Mouse (Mus musculus): ENCODE measurements around the gene Sdsl. TPM values are rescaled to one million over a fixed set of nuclear protein-coding genes. Genes with fewer than 3 reads are reported as not detected.

Sdsl gene
- polyA plus RNA-seq, 1 experiment from 2014 or later, result 10.6 TPM

Other genes with a start within 250 kb of the Sdsl start
- gene Lhx5, start 41.1 kb downstream of the Sdsl start, polyA plus RNA-seq (2016; fragmentation: Nextera tagmentation; extraction: Ambion mirVana), result 0.11 TPM in 1 of 2 replicates, not detected in the other
- not detected in 2 replicates for gene Sds, start 3.7 kb upstream of the Sdsl start, polyA plus RNA-seq (2016; fragmentation: Nextera tagmentation; extraction: Ambion mirVana)
- gene Plbd2, start 30.8 kb upstream of the Sdsl start, polyA plus RNA-seq (2016; fragmentation: Nextera tagmentation; extraction: Ambion mirVana), result 47.4 and 50.6 TPM in 2 replicates
- gene Slc8b1, start 38.4 kb upstream of the Sdsl start, polyA plus RNA-seq (2016; fragmentation: Nextera tagmentation; extraction: Ambion mirVana), result 4.3 and 4.5 TPM in 2 replicates
- gene Tpcn1, start 115.9 kb upstream of the Sdsl start, polyA plus RNA-seq (2016; fragmentation: Nextera tagmentation; extraction: Ambion mirVana), result 17.1 and 17.3 TPM in 2 replicates
- gene Iqcd, start 116.2 kb upstream of the Sdsl start, polyA plus RNA-seq (2016; fragmentation: Nextera tagmentation; extraction: Ambion mirVana), result 0.19 and 0.33 TPM in 2 replicates
- 9.1 and 10.8 TPM in 2 replicates for gene Rita1, start 139.8 kb upstream of the Sdsl start, polyA plus RNA-seq (2016; fragmentation: Nextera tagmentation; extraction: Ambion mirVana)
- 38.7 and 38.8 TPM in 2 replicates for gene Ddx54, start 139.9 kb upstream of the Sdsl start, polyA plus RNA-seq (2016; fragmentation: Nextera tagmentation; extraction: Ambion mirVana)
- gene Cfap73, start 161.4 kb upstream of the Sdsl start, polyA plus RNA-seq (2016; fragmentation: Nextera tagmentation; extraction: Ambion mirVana), result not detected in 2 replicates
- 0.21 TPM in 1 of 2 replicates, not detected in the other for gene Rasal1, start 176.0 kb upstream of the Sdsl start, polyA plus RNA-seq (2016; fragmentation: Nextera tagmentation; extraction: Ambion mirVana)
- gene Dtx1, start 239.1 kb upstream of the Sdsl start, polyA plus RNA-seq (2016; fragmentation: Nextera tagmentation; extraction: Ambion mirVana), result 0.24 and 0.28 TPM in 2 replicates